Mouse (Mus musculus) forebrain, embryonic 13.5 days (tissue): ENCODE measurements at regions not wholly inside any gene's neighbourhood (a gene's known extent, or its start where the extent isn't known, plus 50 kb on each side); places are given as distances from the start of the nearest gene placed in this dataset.

ENCODE experiments used
- ATAC-seq: fragments of 200-750 bp; cut with Nextera tagmentation; 2 replicates; pipeline ENCODE4 v1.8.0; 2017
- H3K27ac ChIP-seq: fragments of 300-500 bp; sonication (generic); 2 replicates; pipeline ENCODE4 v1.5.1; 2015; ENCODE audit warnings: inconsistent platforms, mild to moderate bottlenecking, moderate library complexity
- H3K27me3 ChIP-seq: fragments of 300-500 bp; sonication (generic); 2 replicates; pipeline ENCODE4 v1.6.1; 2015; ENCODE audit warnings: mild to moderate bottlenecking, inconsistent platforms
- H3K36me3 ChIP-seq: fragments of 300-500 bp; sonication (generic); 2 replicates; pipeline ENCODE4 v1.6.1; 2015; ENCODE audit warnings: mild to moderate bottlenecking, inconsistent platforms; ENCODE audit not compliant: poor library complexity, severe bottlenecking
- H3K4me1 ChIP-seq: fragments of 300-500 bp; sonication (generic); 2 replicates; pipeline ENCODE4 v1.6.1; 2015; ENCODE audit warnings: inconsistent platforms
- H3K4me2 ChIP-seq: fragments of 300-500 bp; sonication (generic); 2 replicates; pipeline ENCODE4 v1.6.1; 2015; ENCODE audit warnings: inconsistent platforms, mild to moderate bottlenecking, moderate library complexity
- H3K4me3 ChIP-seq: fragments of 300-500 bp; sonication (generic); 2 replicates; pipeline ENCODE4 v1.5.1; 2015; ENCODE audit warnings: mild to moderate bottlenecking, inconsistent platforms
- H3K9ac ChIP-seq: fragments of 300-500 bp; sonication (generic); 2 replicates; pipeline ENCODE4 v1.6.1; 2015; ENCODE audit warnings: mild to moderate bottlenecking, inconsistent platforms
- H3K9me3 ChIP-seq: fragments of 300-500 bp; sonication (generic); replicated peaks from 2 replicates; pipeline ENCODE4 v1.6.1; 2016; ENCODE audit warnings: inconsistent platforms
- WGBS: fragments of 180-500 bp; shearing (Covaris S2); methylation state at CpG from one replicate; pipeline ENCODE4 v1.1.7; 2015; 5-methylcytosine and 5-hydroxymethylcytosine counted together

DNA sequence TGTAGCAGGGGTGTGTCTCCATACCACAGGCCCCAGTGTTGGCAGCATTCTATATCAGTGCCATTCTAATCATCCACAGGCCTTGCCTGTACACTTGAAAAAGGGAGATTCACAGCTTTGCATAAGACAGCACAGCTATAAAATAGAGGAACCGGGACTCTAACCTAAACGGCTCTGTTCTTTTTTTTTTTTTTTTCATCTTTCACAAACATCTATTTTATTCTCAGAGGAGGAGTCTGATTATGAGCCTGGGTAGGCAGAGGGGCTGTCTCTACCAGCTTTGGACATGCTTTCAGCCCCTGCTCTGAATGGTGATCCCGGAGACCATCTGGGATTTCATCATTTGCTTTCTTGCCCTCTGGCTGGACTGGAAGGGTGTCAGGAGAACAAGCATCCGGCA lies 195.6 kb upstream of the Clint1 start:
- Histone ChIP-seq H3K27ac (no peak overlapping the region), H3K27me3 (no peaks in the 10 kb centered on the region), H3K4me3 (no peak overlapping the region), H3K4me2 (no peak overlapping the region), H3K4me1 (no peaks in the 10 kb centered on the region), H3K9me3 (no peaks in the 10 kb centered on the region), H3K9ac (no peak overlapping the region), H3K36me3 (no peaks in the 10 kb centered on the region)
- ATAC-seq, result no peak
- 98% methylated on average over 4 of the region's 4 CpGs for WGBS

DNA sequence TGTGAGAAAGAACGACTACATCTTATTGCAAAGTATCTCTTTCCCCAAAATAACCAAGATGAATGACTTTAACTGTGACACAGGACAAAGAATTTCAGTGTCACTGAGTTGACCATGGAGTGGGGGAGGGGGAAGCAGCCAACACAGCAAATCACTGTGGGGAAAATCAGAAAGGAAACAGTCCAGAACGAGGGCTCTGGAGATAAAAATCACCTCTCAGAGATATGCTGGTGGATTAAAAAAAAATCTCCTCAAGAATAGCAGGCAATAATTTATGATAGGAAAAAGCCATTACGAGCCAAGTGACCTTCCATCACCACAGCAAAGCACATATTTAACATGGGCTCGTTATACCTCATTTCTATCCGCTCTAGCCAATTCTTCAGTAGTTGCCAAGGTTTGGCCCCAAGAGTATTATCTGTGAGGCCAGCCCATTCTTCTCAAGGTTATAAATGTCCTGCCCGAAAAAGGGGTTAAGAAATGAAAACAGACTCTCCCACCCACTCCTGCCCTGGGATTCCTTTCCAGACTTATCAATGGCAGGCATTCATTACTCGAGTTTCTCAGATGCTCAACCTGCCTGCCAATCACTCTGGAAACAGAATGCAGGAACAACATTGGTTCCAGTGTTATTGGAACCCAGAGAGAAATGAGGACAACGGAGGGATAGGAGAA lies 181.6 kb upstream of the Clint1 start:
- WGBS, result 40% methylated on average over 8 of the region's 8 CpGs
- Histone ChIP-seq H3K4me3 (no peak overlapping the region), H3K4me2 (no peak overlapping the region), H3K9me3 (no peaks in the 10 kb centered on the region), H3K9ac (no peak overlapping the region), H3K27me3 (no peaks in the 10 kb centered on the region), H3K27ac (no peak overlapping the region), H3K36me3 (no peaks in the 10 kb centered on the region), H3K4me1 (no peaks in the 10 kb centered on the region)
- ATAC-seq, result no peak

DNA sequence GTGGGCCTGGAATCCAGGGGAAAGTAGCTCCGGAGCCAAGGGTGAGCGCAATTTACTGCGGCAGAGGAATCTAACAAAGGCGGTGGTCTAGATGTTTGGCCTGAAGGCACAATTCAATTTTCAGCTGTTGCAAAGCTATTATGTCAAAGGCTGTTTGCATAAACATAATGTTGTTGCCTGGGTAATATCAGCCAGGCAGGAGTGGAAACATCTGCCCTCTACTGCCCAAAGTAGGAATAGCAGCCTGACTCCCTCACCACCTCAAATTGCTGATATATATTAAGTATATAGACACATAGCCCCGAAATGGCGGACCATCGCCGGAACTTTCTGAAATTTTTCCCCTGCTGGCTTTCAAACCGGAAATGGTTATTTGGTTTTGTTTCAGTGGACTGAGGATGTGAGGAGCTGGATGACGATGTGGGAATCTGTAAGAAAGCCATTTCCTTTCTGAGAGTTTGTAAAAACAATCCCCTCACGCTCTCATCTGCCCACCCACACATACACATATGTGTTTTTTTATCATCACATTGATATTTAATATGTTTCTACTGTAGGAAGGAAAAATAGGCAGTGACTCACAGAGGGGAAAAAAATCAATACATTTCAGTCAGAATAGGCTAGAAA lies 173.1 kb upstream of the Clint1 start:
- Histone ChIP-seq H3K36me3 (no peaks in the 10 kb centered on the region), H3K27me3 (no peaks in the 10 kb centered on the region), H3K4me2 (no peak overlapping the region), H3K9ac (no peak overlapping the region), H3K4me3 (no peak overlapping the region), H3K27ac (no peak overlapping the region), H3K4me1 (no peaks in the 10 kb centered on the region), H3K9me3 (no peaks in the 10 kb centered on the region)
- peak; percentile 83 for ATAC-seq
- WGBS, result 61% methylated on average over 11 of the region's 11 CpGs

DNA sequence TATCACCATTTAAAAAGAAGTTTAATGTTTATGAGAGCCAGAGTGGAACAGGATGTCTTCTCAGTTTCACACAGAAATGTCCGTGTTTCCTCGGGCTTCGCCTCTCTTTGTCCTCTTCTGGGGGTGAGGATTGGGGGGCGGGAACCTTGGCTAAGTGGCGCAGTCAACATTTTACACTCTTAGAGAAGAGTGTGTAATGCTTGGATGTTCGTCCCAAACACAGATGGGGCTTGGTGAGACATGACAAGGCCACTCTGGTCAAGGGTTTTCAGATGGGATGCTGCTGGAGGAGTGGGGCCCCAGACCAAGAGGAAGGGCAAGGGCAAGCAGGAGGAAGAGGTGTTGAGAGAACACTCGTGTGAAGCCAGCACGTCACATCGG lies 172.6 kb upstream of the Clint1 start:
- WGBS, result 94% methylated on average over 9 of the region's 9 CpGs

DNA sequence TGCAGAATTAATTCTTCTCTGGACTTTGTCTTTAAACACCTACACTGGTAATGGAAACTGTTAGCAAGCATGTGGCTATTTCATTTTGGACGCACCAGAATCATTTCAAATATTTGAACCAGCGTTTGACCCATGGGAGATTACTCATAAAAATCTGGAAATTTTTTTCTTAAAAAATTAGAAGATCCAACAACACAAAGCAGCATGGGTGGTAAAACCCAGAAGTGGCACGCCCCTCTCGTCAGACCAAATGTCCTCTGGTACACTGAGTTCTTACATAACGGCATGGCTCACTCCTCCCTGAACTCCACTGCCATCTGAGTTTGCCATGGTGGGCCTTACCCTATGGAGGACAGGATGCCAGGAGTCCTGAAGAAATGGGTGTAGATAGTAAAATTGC lies 166.3 kb upstream of the Clint1 start:
- Histone ChIP-seq H3K9me3 (no peaks in the 10 kb centered on the region), H3K4me2 (no peak overlapping the region), H3K36me3 (no peaks in the 10 kb centered on the region), H3K9ac (no peak overlapping the region), H3K4me3 (no peak overlapping the region), H3K27ac (no peak overlapping the region), H3K4me1 (no peaks in the 10 kb centered on the region), H3K27me3 (no peaks in the 10 kb centered on the region)
- ATAC-seq, result no peak
- WGBS, result 89% methylated on average over 5 of the region's 5 CpGs

More for the DNA sequence above, 172.6 kb upstream of the Clint1 start:
- H3K9ac ChIP-seq, result no peak overlapping the region
- no peaks in the 10 kb centered on the region for H3K9me3 ChIP-seq
- no peaks in the 10 kb centered on the region for H3K27me3 ChIP-seq
- H3K27ac ChIP-seq, result no peak overlapping the region
- no peak overlapping the region for H3K4me3 ChIP-seq
- ATAC-seq, result no peak
- H3K4me1 ChIP-seq, result no peaks in the 10 kb centered on the region
- no peak overlapping the region for H3K4me2 ChIP-seq
- no peaks in the 10 kb centered on the region for H3K36me3 ChIP-seq

DNA sequence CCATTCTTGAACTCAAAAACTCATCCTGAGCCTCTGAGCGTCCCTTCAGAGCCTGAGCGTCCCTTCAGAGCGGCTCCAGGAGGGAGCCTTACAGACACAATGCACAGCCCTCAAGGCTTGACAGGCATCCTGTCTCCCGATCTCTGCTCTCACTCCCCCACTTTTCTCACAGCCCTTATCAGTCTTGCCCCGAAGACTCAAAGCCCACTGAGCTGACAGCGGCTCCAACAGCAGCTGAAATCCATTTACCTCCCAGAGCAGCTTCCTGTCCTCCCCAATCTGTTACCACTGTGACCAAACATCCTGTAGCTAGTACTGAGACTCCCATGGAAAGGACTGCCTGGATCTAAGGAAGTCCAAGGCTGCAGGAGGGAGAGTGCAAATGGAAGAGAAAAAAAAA lies 158.6 kb upstream of the Clint1 start:
- Histone ChIP-seq H3K27ac (no peak overlapping the region), H3K4me1 (no peaks in the 10 kb centered on the region), H3K4me3 (no peak overlapping the region), H3K27me3 (no peaks in the 10 kb centered on the region), H3K9me3 (no peaks in the 10 kb centered on the region), H3K36me3 (no peaks in the 10 kb centered on the region), H3K4me2 (no peak overlapping the region), H3K9ac (no peak overlapping the region)
- 80% methylated on average over 6 of the region's 6 CpGs for WGBS
- no peak for ATAC-seq

DNA sequence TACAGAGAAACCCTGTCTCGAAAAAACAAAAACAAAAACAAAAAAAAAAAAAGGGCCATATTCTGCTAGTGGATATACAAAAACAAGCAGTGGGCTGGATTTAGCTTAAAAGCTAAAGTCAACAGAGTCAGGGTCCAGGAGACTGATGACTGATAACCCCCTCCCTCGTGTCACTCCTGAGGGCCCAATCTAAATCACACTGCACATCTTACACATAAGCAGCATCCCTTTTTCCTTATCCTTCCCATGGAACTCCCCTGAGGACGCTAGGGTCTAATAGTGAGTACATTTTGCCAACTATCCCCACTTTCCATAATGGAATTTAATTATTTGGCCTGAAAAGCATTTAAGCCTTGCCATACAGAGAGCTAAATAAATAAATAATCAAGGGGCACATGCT lies 150.3 kb upstream of the Clint1 start:
- Histone ChIP-seq H3K4me3 (no peak overlapping the region), H3K4me2 (no peak overlapping the region), H3K27ac (no peak overlapping the region), H3K36me3 (no peaks in the 10 kb centered on the region), H3K9me3 (no peaks in the 10 kb centered on the region), H3K9ac (no peak overlapping the region), H3K4me1 (no peaks in the 10 kb centered on the region), H3K27me3 (no peaks in the 10 kb centered on the region)
- 82% methylated on average over 3 of the region's 3 CpGs for WGBS
- ATAC-seq, result no peak

DNA sequence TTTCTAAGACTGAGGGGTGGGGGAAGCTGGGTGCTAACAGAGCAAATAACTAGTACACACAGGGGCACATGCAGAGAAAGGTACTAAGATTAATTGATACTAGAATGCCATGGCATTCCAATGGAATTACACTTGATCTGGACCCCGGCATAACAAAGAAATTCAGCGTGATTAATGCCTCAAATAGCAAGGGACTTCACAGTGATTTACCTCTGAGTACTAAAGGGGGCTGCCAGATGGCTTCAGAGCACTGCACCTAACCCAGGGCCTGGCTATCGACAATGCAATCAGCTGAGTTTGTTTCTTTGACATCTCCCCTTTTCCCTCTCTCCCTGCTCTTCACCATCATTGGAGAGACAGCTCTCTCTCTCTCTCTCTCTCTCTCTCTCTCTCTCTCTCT lies 148.9 kb upstream of the Clint1 start:
- Histone ChIP-seq H3K27me3 (no peaks in the 10 kb centered on the region), H3K4me1 (no peaks in the 10 kb centered on the region), H3K9ac (no peak overlapping the region), H3K36me3 (no peaks in the 10 kb centered on the region), H3K4me3 (no peak overlapping the region), H3K27ac (no peak overlapping the region), H3K4me2 (no peak overlapping the region), H3K9me3 (no peaks in the 10 kb centered on the region)
- 64% methylated on average over 3 of the region's 3 CpGs for WGBS
- ATAC-seq, result no peak

DNA sequence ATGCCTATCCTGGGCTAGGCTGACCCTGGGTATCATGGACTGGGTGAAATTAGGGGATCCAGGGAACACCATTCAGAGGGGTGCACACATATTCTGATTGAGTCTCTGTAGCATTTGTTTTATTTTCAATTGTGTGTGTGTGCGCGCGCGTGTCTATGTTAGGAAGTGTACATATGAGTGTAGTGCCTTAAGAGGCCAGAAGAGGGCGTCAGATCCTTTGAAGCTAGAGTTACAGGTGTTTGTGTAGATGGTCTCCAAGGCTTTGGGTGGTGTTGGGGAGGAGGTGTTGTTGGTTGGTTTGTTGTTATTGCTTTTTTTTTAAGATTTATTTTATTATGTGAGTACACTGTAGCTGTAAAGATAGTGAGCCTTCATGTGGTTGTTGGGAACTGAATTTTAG lies 147.4 kb upstream of the Clint1 start:
- 72% methylated on average over 5 of the region's 5 CpGs for WGBS
- Histone ChIP-seq H3K4me3 (no peak overlapping the region), H3K27ac (no peak overlapping the region), H3K9ac (no peak overlapping the region), H3K27me3 (no peaks in the 10 kb centered on the region), H3K4me2 (no peak overlapping the region), H3K9me3 (no peaks in the 10 kb centered on the region), H3K4me1 (no peaks in the 10 kb centered on the region), H3K36me3 (no peaks in the 10 kb centered on the region)
- ATAC-seq, result no peak

DNA sequence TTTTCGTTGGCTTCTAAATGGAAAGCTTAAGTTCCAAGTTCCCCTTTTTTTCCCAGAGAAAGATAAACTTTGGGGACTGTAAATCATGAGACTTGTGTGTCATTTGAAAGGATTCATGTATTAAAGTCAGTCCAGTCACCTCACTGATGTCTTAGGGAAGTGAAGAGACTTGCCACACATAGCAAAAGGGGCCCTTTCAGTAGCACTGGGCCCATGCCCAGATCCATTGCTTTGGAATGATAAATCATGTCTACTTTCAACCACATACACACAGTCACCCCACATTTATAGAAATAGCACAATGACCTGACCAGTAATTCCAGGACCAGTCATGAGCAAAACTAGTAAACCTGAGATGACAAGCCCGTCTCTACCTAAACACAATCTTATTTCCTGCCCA lies 133.2 kb upstream of the Clint1 start:
- ATAC-seq, result no peak
- no peaks in the 10 kb centered on the region for H3K4me1 ChIP-seq
- no peaks in the 10 kb centered on the region for H3K27me3 ChIP-seq
- no peak overlapping the region for H3K4me2 ChIP-seq
- H3K27ac ChIP-seq, result no peak overlapping the region
- H3K9ac ChIP-seq, result no peak overlapping the region
- H3K9me3 ChIP-seq, result no peaks in the 10 kb centered on the region
- no peaks in the 10 kb centered on the region for H3K36me3 ChIP-seq
- 75% methylated on average over 2 of the region's 2 CpGs for WGBS
- no peak overlapping the region for H3K4me3 ChIP-seq

DNA sequence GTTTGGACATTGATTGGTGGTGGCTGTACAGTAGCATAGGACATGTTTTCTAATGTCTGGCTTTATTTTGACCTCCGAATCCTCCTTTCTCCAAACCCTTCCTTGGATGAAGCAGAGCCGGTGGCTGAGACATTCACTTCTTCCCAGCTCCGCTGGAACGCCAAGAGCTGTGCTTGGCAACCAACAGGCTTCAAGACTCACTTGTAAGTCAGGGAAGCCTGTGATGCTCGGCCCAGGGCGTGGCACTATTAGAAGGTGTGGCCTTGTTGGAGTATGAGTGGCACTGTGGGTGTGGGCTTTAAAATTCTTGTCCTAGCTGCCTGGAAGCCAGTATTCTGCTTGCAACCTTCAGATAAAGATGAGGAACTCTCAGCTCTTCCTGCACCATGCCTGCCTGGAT lies 132.0 kb upstream of the Clint1 start:
- no peak overlapping the region for H3K4me2 ChIP-seq
- H3K36me3 ChIP-seq, result no peaks in the 10 kb centered on the region
- no peaks in the 10 kb centered on the region for H3K27me3 ChIP-seq
- no peaks in the 10 kb centered on the region for H3K9me3 ChIP-seq
- no peak overlapping the region for H3K4me3 ChIP-seq
- H3K27ac ChIP-seq, result no peak overlapping the region
- ATAC-seq, result no peak
- WGBS, result 91% methylated on average over 6 of the region's 6 CpGs
- H3K4me1 ChIP-seq, result no peaks in the 10 kb centered on the region
- no peak overlapping the region for H3K9ac ChIP-seq

DNA sequence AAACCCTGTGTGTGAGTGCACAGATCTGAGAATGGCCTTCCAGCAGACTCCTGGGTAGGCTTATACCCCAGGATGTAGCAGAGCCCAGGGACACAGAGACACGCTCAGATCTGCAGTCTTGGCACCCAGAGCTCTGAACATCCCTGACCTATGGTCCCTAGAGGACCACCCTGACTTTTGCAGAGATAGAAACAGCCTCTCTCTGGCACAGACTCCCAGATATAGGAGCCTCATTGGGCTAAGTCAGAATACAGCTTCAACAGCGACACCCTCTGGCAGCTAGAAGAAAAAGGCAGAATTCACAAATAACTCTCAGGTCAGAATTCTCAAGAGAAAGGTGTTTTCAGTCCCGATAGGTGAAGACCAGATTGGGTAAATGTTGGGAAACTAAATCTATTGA lies 115.3 kb upstream of the Clint1 start:
- 50% methylated on average over 3 of the region's 3 CpGs for WGBS
- H3K4me1 ChIP-seq, result no peaks in the 10 kb centered on the region; the same call in 1 of the 2 replicates
- H3K4me3 ChIP-seq, result no peak overlapping the region
- H3K36me3 ChIP-seq, result no peaks in the 10 kb centered on the region
- no peaks in the 10 kb centered on the region for H3K27me3 ChIP-seq
- H3K9me3 ChIP-seq, result no peaks in the 10 kb centered on the region
- no peak for ATAC-seq
- H3K27ac ChIP-seq, result no peak overlapping the region
- no peak overlapping the region for H3K4me2 ChIP-seq
- H3K9ac ChIP-seq, result no peak overlapping the region

DNA sequence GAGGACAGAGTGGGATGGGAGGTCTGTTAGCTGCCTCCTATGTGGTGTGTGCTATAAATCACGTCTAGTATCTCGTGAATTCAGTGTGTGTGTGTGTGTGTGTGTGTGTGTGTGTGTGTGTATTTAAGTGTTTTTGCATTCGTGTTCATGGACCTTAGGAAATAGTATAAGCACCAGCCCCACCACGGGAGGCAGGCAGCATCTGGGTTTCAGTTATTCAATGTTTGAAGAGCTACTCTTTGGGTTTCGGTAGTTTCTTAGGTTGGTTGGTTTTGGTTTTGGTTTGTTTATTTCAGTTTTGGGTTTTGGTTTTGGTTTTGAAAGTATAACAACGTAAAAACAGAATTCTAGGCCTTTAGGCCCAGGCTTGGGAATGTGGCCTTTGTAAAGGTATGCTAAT lies 113.5 kb upstream of the Clint1 start:
- no peaks in the 10 kb centered on the region for H3K27me3 ChIP-seq
- H3K9me3 ChIP-seq, result no peaks in the 10 kb centered on the region
- no peak for ATAC-seq
- H3K4me1 ChIP-seq, result no peaks in the 10 kb centered on the region; the same call in 1 of the 2 replicates
- 87% methylated on average over 6 of the region's 6 CpGs for WGBS
- no peak overlapping the region for H3K4me2 ChIP-seq
- no peak overlapping the region for H3K27ac ChIP-seq
- H3K36me3 ChIP-seq, result no peaks in the 10 kb centered on the region
- H3K9ac ChIP-seq, result no peak overlapping the region
- no peak overlapping the region for H3K4me3 ChIP-seq
